Mouse (Mus musculus) MEL-GATA-1-ER (cell line): ENCODE results near the gene Fat3.

ENCODE experiments used
- DNase-seq: peaks from one replicate; pipeline ENCODE4 v3.0.0-alpha.2; 2012; ENCODE audit warnings: low read depth; ENCODE audit errors: extremely low read depth

Gene Fat3

DNA sequence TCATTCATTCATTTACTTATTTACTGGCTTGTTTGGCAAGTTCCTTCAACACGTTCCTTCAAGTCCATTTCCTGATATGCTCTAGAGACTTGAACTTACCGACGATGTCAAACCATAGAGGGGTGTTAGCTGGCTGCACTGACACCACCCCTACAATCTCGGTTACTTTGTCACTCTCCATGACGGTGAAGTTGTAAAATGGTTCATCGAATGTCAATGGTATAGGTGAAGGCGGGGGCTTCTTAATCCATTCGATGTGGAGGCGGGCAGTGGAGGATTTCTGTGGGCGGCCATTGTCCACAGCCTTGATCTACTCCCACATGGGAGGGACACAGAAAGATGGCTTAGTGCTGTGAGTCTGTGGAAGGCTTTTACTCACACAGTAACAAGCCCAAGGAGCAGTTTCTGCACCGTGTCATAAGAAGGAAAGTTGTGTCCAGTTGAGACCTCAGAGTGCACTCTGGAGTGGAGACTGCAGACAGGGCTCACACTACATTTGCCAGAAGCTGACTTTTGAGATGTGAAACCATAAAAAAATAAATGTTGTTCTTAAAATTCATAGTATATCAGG, 471.3 kb downstream of the Fat3 start:
- DNase-seq, result no peak

DNA sequence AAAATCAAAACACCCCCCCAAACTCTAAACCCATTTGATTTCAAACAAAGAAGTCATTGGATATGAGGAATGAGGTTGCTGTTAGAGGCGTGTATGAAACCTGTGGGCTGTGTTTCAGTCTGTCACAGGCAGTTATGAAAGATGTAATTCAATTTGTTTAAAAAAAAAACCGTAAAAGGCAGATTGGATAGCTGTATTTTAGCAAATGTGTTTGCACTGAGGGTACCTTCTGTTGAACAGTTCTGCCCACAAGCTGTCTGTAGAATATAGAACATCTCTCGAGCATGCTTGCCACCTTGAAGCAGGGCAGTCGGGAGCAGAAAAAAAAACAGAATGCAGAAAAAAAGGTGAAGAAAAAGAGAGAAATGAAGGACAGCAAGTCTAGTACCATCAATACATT, 472.0 kb downstream of the Fat3 start:
- no peak for DNase-seq

DNA sequence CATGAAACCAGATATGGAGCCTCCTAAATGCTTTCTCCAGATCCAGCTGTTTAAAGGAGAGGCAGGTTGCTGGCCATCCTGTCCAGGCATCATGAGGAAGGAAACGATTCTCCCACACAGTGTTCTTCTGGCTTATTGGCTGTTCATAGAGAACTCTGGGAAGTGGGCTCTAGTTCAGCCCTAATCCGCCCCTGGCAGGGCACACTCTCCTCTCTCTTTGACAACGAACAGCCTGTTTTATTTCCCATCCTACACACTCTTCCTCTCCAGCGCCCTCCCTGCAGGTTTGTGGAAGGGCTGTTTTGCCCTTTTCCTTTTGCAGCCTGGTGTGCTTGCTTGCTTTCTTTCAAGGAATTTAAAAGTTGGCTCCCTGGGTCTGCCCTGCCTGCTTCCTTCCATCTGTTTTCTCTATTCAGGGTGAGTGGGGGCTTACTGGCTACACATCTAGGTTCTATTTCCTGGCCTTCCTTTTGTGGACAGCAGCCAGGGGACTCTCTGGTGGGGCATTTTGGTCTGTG, 472.6 kb downstream of the Fat3 start:
- no peak for DNase-seq

DNA sequence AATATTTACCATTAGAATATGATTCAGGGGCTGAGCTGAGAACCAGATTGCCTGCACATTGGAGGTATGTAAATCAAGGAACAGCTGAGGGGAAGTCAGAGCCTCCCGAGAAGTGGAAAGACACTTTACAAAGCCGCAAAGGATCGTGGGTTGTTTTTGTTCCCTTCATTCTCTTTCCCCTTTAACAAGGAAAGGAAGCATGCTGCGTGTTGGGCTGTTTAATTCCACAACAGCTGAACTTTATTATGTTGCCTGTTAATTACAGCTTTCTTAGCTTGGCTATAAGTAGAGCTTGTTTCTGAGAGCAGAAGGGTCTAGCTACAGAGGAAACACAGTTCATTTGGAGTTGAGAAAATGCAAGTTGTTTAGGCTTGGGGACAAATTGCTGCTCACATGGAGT, 475.0 kb downstream of the Fat3 start:
- DNase-seq, result no peak

DNA sequence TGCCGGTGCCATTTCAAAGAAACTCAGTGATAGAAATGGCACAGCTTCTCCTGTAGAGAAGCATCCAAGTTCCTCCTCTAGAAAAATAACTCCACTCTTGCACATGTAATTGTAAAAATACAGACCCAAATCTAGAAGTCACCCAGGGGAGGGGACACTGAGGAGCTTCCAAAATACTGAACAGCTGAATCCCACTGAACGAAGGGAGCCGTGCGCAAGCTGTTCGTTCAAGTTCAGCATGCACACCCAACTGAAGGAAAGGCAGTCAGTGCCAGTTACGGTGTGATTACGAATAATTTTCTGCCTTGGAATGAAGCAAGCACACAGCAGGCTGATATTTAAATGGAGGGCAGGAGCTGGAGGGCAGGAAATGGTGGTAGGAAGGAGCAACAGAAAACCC, 476.4 kb downstream of the Fat3 start:
- no peak for DNase-seq

DNA sequence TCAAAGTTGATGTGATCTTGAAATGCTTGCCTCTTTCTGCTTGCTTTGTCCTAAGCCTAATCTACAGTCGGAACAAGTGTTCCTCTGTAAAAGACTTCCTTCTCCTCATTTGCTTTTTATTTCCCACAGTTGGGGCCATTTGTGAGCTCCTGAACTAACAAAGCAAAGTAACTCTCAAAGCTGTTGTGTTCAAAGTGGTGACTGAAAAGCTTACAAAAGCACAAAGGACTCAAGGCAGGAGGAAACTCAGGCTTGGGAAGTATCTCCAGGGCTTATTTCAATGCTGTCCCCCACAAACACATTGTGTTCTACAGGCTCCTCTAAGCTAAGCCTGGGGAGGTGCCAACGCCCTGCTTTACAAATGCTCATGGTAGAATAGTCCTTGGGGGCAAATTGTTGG, 487.0 kb downstream of the Fat3 start:
- DNase-seq, result no peak

DNA sequence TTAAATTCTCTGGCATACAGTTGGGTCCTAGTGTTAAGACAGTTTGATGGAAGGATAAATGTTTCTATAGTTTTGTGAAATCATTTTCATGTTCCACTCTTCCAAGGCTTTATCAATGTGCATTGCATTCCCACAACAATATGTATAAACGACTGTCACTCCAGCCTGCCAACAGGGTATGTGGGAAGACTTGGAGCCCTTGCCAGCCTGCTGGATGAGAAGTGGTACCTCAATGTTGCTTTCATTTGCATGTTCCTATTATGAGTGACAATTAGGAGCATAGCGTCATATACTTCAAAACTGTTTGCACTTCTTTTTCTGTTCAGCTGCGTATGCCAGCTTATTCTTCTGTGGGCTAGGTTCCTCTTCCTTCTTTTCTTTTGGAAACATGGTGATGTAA, 489.7 kb downstream of the Fat3 start:
- DNase-seq, result no peak

DNA sequence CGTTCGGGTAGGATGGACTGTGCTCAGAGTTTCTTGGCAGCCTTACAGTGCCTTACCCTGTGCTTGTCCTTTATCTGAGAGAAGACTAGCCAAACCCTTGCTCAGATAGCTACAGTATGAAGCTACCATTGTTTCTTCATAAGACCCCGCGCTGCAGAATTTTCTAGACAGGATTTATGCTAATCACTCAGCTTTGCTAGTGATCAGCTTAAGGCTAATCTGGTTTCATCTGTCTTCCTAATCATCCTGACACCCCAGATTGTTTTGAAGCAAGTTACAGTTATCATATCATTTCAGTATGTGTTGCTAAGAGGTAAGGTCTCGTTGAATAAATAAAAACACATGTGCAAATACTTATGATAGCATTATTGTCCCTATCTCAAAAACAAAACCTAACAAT, 493.6 kb downstream of the Fat3 start:
- no peak for DNase-seq

DNA sequence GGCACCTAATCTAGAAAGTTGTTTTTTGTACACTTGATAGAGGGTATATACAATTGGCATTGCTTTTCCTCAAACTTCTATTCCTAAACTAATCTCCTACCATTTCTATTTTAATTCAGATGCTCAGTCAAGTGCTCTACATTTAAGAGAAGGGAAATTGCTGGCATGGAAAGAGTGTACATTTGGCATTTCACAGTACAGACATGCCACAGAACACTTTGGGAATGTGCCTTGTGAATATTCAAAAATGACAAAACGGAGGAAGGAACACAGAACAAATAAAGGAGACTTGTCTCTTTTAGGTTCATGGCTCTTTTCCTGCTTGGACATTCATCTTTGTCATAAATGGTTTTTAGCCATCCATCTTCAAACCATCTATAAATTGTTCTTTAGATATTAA, 498.1 kb downstream of the Fat3 start:
- DNase-seq, result no peak

DNA sequence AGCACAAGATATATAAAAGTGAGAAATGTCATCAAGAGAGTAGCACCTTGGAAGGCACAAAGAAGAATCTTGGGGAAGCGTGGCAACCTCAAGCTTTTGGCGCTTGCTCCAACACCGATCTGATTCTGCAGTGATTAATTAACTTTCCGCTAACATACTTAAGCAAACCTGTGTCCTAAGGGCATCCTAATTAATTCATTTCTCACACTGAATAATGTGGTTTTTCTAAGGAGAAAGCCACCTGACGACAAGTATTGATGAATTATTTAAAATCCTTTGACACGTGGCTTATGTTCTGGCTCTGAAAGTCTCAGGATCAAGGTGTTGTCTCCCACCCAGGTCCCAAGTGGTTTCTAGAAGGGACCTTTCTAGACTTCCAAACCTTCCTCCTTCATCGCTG, 506.3 kb downstream of the Fat3 start:
- DNase-seq, result no peak

DNA sequence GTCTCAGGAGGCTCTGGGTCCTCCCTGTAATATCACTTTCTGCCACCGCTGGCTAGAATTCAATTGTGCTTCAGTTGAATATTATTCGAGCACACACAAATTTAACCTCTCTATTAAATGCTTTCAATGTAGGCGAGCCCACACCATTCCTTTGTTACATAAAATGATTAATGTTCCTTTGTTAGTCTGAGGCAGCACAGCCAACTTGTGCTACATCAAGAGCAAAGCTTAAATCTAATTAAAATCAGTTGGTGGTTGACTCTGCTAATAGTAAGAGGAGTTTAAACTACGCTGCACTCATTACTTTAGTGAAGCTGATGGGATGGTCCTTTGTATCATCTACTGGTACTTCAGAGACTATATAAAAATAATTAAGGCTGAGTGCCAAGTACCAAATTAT, 506.9 kb downstream of the Fat3 start:
- DNase-seq, result no peak

DNA sequence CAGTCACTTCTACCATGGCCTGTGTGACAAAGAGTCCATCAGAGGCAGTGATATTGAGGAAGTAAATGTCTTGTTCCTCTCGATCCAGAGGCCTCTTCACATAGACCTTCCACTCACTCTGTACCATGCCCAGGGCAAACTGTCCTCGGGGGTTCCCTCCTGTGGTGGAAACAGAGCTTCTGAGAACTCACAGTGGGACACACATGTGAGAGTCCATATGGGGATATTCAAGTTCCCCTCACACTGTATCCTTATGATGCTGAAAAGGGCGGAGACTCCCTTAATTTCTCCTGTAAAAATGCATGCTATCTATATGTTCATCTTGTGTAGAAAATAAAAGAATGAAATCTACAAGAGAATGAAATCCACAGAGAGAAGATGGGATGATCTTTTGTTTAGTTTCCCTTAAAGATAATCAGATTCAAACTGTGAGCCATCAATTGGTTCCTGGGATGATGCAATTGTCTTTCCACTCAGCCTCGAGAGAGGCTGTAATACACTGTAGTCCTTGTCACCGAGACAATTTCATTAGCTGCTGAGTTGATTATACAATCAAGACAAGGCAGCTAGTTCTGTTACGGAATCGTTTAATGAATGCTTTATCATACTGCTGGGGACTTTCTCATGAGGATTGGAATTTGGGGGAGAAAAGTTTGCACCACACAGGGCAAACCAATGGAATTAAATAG, 508.8 kb downstream of the Fat3 start:
- DNase-seq, result no peak

DNA sequence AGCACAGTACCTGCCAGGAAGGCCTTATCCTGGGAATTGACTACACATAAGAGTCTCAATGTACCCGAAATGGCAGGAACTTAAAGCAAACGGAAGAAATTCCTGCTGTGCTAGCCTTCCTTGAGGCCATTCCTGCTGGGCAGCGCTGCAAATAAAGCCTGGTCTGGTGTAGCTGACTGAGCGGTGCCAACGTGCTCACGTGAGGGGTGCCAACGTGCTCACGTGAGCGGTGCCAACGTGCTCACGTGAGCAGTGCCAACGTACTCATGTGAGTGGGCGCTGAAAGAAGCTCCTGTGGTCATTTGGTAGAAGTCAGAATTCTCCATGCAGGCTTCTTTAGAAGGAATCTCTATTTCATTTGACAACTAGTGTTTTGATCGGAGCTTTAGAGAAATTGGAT, 522.8 kb downstream of the Fat3 start:
- DNase-seq, result no peak

DNA sequence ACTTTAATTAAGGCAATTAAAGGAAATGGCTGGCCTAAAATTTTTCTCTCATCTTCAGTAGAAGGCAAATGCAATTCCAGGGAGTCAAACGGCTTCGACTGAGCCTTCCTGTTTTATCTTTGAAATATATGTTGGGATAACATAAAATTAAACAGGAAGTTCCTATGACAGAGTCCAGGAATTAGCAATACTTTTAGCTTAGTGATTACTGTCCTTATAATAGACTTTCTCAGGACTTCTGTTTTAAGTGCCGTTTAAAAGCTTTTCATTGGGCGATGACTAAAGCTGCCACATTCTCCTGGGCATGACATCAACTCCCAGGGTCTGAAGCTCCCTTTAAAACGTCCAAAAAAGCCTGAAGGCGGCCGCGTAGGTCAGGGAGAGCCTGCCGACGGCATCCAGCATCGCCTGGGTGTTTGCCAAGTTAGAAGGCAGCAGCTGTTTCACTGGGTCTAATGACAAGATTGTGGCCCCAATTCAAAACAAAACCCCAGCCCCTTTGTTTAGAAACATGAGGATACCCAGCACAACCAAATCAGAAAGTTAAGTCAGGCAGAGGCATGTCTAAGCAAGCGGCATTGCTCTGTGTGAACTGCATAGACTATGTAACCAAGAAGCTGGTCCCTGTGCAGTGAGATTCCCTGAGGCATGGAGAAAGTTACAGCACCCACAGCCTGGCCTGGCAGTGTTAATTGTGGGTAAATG, 524.0 kb downstream of the Fat3 start:
- no peak for DNase-seq

DNA sequence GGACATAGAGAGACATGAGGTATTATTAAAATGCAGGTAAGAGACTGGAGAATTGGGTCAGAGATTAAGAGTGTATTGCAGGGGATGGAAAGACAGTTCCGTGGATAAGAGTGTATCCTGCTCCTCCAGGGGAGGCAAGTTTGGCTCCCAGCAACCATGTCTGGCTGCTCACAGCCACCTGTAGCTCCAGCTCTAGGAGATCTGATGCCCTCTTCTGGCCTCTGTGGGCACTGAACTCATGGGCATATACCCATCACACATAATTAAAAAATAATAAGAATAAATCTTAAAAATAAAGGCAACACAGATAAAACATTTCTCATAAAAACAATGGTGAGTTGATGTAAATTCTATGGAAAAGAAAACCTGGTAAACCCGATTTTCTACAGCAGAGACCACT, 525.1 kb downstream of the Fat3 start:
- no peak for DNase-seq

DNA sequence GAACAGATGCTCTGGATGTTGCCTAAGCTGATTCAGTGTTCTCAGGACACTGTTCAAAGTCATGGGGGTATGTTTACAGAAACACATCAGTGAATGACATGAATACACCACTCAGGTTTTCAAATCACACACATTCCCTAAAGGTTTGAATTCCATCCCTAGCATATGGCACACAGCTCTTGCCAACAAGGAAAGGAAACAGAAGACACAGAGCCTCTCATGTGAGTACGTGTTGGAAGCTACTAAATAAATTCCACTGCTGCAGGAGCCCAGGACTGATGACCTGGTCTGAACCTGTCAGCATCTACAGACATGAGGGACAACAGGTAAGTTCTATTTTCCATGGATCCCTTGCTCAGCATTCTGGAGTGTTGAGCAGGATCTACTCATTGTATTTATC, 528.9 kb downstream of the Fat3 start:
- no peak for DNase-seq

DNA sequence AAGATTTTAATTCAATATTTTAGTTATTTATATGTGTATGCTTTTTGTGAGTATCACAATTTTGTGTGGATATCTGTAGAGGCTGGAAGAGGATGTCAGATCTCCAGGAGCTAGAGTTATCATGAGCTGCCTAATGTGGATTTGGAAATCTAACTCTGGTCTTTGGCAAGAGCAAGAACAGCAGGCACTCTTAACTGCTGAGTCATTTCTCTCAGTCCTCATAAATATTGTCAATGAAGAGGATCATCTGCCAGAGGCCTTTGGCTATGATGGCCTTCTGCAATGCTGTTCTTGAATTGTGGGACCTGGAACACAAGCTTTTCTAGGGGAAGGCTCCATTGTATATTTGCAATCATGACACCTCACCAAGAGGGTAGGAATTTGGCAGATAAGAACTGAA, 529.7 kb downstream of the Fat3 start:
- DNase-seq, result no peak

DNA sequence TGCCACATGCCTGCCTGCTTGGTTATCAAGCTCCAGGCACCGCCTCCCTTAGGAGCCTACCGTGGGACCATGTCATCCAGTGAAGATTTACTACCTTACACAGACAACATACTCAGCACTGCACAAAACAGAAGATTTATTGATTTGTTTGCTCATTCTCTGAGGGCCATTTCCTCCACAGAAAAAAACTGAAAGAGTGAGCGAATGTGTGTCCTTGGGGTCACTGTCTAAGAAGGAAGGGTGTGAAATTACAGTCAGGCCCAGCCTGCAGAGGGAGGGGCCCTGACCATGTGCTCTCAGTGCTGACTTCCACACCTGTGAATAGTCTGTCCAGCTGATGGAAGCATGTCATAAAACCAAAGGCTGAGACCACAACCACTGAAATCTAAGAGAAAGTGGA, 536.9 kb downstream of the Fat3 start:
- DNase-seq, result no peak

DNA sequence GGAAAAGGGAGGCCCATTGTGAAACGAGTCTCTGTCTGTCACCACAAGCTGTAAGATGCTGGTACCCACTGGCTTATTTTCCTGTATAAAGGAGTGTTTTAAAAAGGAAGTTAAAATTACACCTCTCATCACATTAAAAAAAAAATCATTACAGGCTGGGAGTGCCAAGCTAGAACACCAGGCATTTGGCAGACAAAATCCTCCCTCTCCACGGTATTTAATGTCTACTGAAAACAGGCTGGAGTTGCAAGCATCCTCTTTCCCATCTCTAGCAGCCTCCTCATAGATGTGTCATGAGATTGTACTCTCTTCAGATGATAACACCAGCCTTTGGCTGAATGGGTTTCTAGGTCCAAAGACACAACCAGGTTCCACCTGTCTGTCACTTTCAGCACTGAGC, 538.2 kb downstream of the Fat3 start:
- no peak for DNase-seq

DNA sequence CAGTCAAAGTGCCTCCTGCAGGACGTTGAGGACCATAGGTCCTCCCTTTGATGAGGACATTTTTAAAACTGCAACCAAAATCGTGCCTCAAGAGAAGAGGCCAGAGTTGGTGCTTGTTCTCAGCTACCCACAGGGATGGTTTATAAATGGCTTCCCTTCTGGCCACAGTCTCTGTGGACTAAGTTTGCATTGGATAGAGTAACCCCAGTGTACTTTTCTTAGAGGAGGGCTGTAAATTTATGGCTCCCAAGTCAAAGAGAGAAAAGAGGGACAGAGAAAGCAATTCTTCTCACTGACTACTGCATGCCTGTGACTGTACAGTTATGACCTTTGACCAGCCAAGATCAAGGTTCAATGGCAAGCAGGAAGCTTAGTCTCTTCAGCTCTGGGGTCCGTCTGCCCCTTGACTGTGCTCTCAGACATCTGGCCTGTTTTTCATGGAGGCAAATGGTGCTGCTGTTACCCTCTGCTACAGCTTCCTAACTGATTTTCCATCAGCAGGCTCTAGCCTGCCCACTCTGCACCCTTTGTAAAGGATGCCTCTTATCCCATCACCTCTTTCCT, 542.8 kb downstream of the Fat3 start:
- no peak for DNase-seq

DNA sequence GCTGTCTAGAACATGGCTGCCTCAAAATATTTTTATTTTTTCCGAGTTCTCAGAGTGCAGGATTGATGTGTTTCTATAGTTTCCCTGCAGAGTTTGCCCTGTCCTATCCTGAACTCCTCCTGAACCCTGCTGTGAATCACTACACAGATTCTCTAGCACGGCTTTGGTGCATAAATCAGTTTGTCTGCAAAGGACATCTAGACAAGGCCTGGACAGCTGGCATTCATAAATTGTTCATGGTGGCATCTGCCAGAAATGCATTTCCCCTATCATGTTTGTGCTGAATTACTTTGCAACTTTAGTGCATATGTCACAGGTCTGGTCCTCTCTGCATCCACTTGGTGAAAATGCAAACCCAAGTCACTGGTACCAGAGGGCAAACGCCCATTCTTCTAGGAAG, 543.3 kb downstream of the Fat3 start:
- no peak for DNase-seq

DNA sequence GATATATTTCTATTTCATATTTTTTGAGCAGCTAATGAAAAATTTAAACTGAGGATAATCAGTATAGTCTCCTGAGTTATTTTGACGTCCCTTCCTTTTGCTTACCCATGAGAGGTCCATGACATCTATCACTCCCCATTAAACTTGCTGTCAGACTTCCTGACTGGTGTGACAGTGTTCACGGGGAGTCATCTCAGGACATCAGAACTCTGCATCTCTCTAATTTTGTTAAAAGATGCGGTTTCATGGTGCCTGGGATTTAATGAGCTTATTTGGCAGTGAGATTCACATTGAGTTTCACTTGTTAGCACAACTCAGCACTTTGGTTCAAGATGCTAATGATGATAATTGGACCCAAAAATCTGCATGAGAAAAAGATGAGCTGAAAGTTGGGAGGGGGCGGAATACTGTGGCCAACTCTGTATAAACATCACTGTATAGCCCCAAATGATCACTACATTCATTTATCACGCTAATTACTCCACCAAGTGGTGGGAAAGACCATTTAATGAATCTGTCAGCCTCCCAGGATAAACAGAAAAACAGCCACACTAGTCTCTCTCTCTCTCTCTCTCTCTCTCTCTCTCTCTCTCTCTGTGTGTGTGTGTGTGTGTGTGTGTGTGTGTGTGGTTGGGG, 545.8 kb downstream of the Fat3 start:
- no peak for DNase-seq
